Mouse (Mus musculus): ENCODE measurements around the gene Spag6. TPM values are rescaled to one million over a fixed set of nuclear protein-coding genes. Genes with fewer than 3 reads are reported as not detected.
A peak's percentile ranks its signal among the peaks of the same experiment; 100 is the strongest.

Spag6 gene
- total RNA-seq, 2 experiments from 2014 or later: 0.51 to 0.66 TPM

DNA sequence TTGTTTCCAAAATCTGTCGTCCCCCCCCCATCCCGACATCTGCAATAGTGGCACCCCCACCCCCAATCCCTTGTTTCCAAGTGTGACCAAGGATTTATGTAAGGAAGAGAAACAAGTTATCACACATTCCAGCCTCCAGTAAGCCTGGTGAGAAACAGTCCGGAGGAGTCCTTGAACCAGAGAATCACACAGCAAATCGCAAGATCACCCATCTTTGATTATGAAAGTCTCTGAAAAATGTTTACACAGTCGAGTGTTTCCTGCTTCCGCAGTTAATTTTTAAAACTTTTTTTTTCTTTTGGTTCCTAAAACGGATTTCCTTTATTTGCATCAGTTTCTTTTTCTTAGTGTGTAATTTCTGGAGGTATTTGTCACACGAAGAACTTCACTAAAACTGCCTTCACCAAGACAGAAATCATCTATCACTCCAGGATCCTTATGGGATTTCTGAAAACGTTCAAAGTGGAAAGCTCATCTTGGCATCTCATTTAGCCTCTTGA lies 6.1 kb upstream of the Spag6 start:
- no peak for DNase-seq (ENCODE audit: low spot score in 2 of 2)

DNA sequence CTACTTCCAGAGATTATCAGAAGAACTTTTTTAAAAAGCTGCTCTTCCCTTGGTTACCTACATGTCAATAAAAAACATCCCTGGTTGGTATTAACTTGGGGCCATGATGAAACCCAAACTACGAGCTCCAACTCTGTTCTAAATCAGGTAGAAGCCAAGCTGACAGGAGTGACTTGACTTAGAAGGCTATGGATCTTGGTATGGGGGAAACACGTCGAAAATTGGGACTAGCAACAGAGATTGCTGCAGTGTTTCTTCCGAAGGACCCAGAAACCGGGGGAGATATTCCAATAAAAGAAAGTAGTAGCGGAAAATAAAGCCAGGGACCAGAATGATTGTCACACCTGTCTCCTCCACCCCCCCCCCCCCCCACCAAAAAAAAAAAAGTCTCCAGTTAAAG lies 5.5 kb upstream of the Spag6 start:
- DNase-seq (ENCODE audit: low spot score in 2 of 2): no peak

DNA sequence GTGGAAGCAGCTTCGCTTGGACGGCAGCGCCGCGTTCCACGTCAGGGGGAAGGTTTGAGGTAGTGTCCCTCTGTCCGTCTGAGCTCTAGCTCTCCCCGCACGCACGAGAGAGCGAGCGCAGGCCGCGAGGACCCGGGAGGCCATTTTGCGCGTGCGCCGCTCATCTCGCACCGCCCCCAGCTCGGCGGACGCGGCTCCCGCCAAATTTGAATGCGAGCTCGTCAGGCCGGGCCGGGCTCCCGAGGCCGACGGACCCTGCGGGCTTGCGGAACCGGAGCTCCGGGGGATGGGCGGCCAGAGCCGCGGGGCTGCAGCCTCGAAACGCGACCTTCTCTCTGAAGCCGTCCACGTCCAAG lies 5.1 kb upstream of the Spag6 start:
- peak; percentile 45 to 59 for DNase-seq (ENCODE audit: low spot score in 2 of 2)

GRCm38 (mm10) chr2:18689064-18689921 lies 4.5 kb upstream of the Spag6 start:
- peak; percentile 32 to 52 for DNase-seq (ENCODE audit: low spot score in 2 of 2)

GRCm38 (mm10) chr2:18690055-18690691 lies 3.7 kb upstream of the Spag6 start:
- peak; percentile 35 for DNase-seq (ENCODE audit: low spot score in 2 of 2)

DNA sequence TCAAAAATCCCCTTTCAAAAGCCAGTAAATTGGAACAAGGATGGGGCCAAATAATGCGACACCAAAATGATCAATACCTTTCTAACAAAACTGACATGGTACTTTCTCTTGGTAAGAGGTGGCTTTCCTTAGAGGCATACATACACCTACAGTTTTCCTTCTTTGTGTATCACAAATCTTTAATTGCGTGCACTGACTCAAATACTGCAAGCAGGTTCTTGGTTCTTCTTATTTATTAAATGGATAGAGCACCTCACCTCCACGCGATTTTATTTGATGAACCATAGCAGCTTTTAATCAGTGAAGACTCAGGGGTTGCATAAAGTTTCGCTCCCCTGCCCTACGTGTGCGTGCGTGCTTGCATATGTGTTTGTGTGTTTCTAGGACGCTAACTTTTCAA lies 3.1 kb upstream of the Spag6 start:
- no peak for DNase-seq (ENCODE audit: low spot score in 2 of 2)

DNA sequence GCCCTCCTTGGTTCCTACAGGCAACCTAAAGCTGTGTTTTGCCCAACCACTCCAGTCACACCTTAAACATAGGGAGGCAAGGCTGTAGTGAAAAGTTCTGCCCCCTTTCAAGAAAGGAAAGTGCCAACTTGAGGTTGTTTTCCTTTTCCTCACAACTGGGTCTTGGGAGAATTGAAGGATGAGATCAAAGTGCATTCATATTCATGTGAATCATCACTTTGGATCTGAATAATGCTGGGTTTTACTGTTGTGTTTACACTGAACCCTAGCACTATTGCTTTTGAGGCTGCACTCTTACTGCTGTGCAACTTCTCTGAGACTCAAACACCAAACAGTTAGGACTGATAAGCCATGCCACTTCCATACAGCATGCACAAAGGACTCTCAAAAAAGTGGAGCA lies 1.8 kb upstream of the Spag6 start:
- no peak for DNase-seq (ENCODE audit: low spot score in 2 of 2)

GRCm38 (mm10) chr2:18692548-18692947 lies 1.3 kb upstream of the Spag6 start:
- DNase-seq (ENCODE audit: low spot score in 2 of 2): no peak

- no peak for DNase-seq (ENCODE audit: low spot score in 2 of 2)
Observed at GRCm38 (mm10) chr2:18693491-18693870, 351 bp upstream of the Spag6 start.

- no peak for DNase-seq (ENCODE audit: low spot score in 2 of 2)
Observed at GRCm38 (mm10) chr2:18694611-18694950, 749 bp downstream of the Spag6 start.

GRCm38 (mm10) chr2:18695163-18695562 lies 1.3 kb downstream of the Spag6 start:
- DNase-seq (ENCODE audit: low spot score in 2 of 2): no peak

- no peak for DNase-seq (ENCODE audit: low spot score in 2 of 2)
Observed at GRCm38 (mm10) chr2:18695629-18696150, 1.9 kb downstream of the Spag6 start.

DNA sequence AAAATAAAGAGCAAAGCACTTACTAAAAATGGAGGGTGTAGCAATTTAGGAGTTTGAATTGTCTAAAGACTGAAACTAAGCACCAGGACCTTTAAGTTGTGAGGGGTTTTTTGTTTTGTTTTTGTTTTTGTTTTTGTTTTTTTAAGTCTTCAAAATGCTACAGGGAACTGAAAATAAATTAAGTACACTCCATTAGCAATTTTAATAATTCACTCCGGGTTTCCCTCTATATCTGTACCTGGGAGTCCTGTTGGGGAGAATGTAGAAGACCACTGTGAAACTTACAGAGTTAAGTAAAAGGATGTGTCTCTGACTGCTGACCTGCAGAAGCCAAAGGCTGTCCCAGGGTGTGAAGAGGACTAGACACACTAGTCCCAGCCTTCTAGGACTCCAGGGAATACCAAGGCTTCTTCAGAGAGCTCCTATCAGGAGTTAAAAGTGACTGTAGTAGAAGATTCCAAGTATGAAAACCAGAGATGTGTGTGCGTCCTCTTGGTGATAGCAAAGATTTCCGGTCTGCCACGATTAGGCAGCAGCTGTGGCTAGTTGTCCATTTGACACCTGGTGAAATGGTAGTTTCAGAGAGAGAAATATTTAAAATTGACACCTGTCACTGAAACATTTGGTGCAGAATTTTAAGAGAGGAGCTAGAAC lies 3.9 kb downstream of the Spag6 start:
- DNase-seq (ENCODE audit: low spot score in 2 of 2): no peak

- DNase-seq (ENCODE audit: low spot score in 2 of 2): peak; percentile 5 to 31
Observed at GRCm38 (mm10) chr2:18698663-18699385, 5.0 kb downstream of the Spag6 start.

DNA sequence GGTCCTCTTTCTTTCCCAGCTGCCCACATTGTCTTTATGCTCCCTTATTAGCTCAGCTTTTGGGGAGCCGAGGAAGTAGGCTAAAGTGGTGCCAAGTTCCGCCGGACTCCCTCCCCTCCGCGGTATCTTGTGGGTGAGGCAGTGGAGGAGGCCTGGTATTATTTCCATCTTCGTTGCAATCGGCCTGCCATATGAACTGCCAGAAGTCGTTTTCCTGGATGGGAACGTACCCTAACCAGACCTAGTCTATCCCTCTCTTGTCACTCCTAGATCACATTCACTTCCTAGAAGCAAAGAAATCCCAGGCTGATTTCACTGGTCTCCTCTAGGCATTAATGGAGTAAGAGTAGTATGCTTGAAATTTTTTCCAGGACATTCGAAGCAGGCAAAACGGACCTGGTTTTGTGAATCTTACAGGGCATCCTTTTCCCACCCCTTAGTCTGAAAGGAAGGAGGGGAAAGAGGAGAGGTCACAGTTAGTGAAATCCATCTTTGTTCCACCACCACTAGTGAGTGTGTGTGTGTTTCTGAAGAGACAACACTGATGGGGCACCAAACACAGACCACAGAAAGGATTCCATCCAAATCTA lies 5.7 kb downstream of the Spag6 start:
- no peak for DNase-seq (ENCODE audit: low spot score in 2 of 2)

GRCm38 (mm10) chr2:18710356-18710755 lies 16.5 kb downstream of the Spag6 start:
- no peak for DNase-seq (ENCODE audit: low spot score in 2 of 2)

DNA sequence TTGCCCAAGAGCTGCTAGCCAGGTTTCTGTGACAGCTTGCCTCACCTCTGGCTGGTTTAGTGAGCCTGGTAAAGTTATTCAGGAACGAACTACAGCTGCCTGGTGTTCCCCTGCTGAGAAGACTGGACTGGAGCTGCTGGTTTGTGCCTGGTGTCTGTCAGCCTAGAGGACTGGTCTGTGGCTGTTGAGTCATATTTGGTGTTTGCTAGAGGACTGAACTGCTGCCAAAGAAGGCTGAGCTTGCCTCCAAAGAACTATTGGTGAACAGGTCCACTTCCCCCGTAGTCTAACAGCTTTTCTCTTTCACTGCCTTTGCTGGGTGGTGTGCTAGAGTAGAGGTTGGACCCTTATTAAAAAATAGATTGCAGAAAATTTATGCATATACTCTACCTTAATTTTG lies 19.2 kb downstream of the Spag6 start:
- no peak for DNase-seq (ENCODE audit: low spot score in 2 of 2)

- no peak for DNase-seq (ENCODE audit: low spot score in 2 of 2)
Observed at GRCm38 (mm10) chr2:18714337-18714736, 20.5 kb downstream of the Spag6 start.

DNA sequence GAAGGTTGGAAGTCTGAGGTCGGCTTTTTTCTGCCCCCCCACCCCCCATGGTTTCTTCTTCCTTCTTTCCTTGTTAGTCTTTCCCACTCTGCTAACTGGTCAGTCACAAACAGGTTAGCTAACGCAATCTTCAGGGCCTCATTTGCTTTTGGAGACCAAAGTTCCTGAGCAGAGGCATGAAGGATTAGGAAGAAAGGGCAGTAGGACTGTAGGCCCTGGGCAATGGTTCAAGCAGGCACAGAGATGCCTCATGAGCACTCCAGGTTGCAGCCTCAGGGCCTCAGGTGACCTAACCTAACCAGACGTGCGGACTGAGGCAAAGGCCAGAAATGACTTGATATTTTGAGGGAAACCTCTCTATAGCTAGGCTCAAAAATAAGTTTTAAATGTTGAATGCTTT lies 24.7 kb downstream of the Spag6 start:
- DNase-seq (ENCODE audit: low spot score in 2 of 2): no peak

GRCm38 (mm10) chr2:18722208-18722830 lies 28.5 kb downstream of the Spag6 start:
- DNase-seq (ENCODE audit: low spot score in 2 of 2): no peak
